ENCODE assay signal across 20 mouse cellular contexts in the genomic region with DNA sequence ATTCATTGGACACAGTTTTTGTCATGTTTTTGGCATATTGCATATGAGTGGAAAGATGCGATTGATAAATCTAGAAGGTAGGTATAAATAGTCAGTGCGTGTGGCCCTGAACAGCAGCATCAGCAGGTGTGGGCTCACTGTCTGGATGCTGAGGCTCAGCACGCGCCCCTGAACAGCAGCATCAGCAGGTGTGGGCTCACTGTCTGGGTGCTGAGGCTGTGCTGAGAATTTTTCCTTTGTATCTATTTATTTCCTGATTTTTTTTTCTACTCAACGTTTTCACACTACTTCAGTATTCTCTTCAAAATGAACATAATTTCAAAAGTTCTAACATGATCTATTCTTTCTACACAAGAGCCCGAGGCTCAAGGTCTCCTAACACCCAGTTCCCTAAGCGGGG.
DNase-seq lines count a peak whose midpoint lies in the region; ATAC-seq and TF ChIP-seq lines count a peak whose summit lies in the region.
"Had no signal": no experiment of that assay in that cellular context is flagged by ENCODE, and none has a peak within 500 bp of the region (broad histone marks: within the 10 kb centered on the region; RNA-seq: fewer than 3 reads in every experiment).

No protein-coding gene starts in this region.

- no peaks in the 10 kb centered on the region for H3K4me1 ChIP-seq in heart, postnatal 0 days (ENCODE audit: control insufficient read depth, insufficient read depth)
- 0 out of 2 replicates have a peak, but pooled peaks cover 3% of the 10 kb centered on the region for H3K4me1 ChIP-seq in heart, embryonic 12.5 days (replicated peaks)
- peaks cover 24% of the 10 kb centered on the region for H3K4me1 ChIP-seq in E14TG2a.4 (replicated peaks; ENCODE audit: low read depth, low read length)
- H3K4me1 ChIP-seq in liver, embryonic 13.5 days (replicated peaks) = peaks cover 8% of the 10 kb centered on the region
- H3K4me1 ChIP-seq: embryonic facial prominence, embryonic 15.5 days; hindbrain, embryonic 15.5 days; limb, embryonic 12.5 days; neural tube, embryonic 12.5 days had no signal

- H3K9ac ChIP-seq in heart, postnatal 0 days (replicated peaks; ENCODE audit: low read depth, low read length) = no peak overlapping the region
- no peak overlapping the region for H3K9ac ChIP-seq in heart, embryonic 12.5 days
- H3K9ac ChIP-seq in liver, embryonic 13.5 days = no peak overlapping the region
- H3K9ac ChIP-seq: embryonic facial prominence, embryonic 15.5 days; hindbrain, embryonic 15.5 days; limb, embryonic 12.5 days; neural tube, embryonic 12.5 days had no signal

- DNase-seq in heart, postnatal 0 days (ENCODE audit: low spot score) = no peak
- DNase-seq in liver, embryonic 13.5 days = no peak
- peak; percentile 71 for DNase-seq in thymus, postnatal 14 days
- no peak for DNase-seq in lung, postnatal 25 days (ENCODE audit: low spot score)
- DNase-seq: adrenal gland, postnatal 10 days; cerebellum, adult 8-10 months; gastrocnemius, postnatal 36 days; kidney, adult 2 months; kidney, postnatal 14 days; midbrain, embryonic 14.5 days; right cerebral cortex, postnatal 14 days had no signal

- TF ChIP-seq EP300 in heart, postnatal 0 days (IDR thresholded peaks at IDR 0.05; ENCODE audit: low read depth) = no peak

- no peaks in the 10 kb centered on the region for H3K9me3 ChIP-seq in heart, postnatal 0 days (replicated peaks; ENCODE audit: control insufficient read depth, low read length)
- H3K9me3 ChIP-seq in heart, embryonic 12.5 days (replicated peaks) = no peaks in the 10 kb centered on the region
- H3K9me3 ChIP-seq in E14TG2a.4 (ENCODE audit: low read length) = no peaks in the 10 kb centered on the region
- H3K9me3 ChIP-seq in liver, embryonic 13.5 days (replicated peaks) = no peaks in the 10 kb centered on the region
- H3K9me3 ChIP-seq: embryonic facial prominence, embryonic 15.5 days; hindbrain, embryonic 15.5 days; limb, embryonic 12.5 days; neural tube, embryonic 12.5 days had no signal

- peak overlapping the region; percentile 57; the same call in 1 of the 2 replicates for H3K27ac ChIP-seq in heart, postnatal 0 days (ENCODE audit: low read depth)
- H3K27ac ChIP-seq in heart, embryonic 12.5 days (ENCODE audit: poor library complexity, severe bottlenecking) = no peak overlapping the region
- H3K27ac ChIP-seq in liver, embryonic 13.5 days = peak overlapping the region; percentile 44; the same call in 1 of the 2 replicates
- H3K27ac ChIP-seq: embryonic facial prominence, embryonic 15.5 days; heart, adult 2 months; hindbrain, embryonic 15.5 days; limb, embryonic 12.5 days; neural tube, embryonic 12.5 days had no signal

- H3K4me3 ChIP-seq in heart, postnatal 0 days (ENCODE audit: low read depth, low read length) = no peak overlapping the region
- H3K4me3 ChIP-seq in heart, embryonic 12.5 days = no peak overlapping the region
- peak overlapping the region; percentile 14 for H3K4me3 ChIP-seq in E14TG2a.4 (replicated peaks; ENCODE audit: low read length)
- no peak overlapping the region for H3K4me3 ChIP-seq in liver, embryonic 13.5 days (replicated peaks)
- H3K4me3 ChIP-seq: embryonic facial prominence, embryonic 15.5 days; heart, adult 2 months; hindbrain, embryonic 15.5 days; limb, embryonic 12.5 days; neural tube, embryonic 12.5 days had no signal

- WGBS in heart, postnatal 0 days = 78% methylated on average over 7 of the region's 7 CpGs
- 82% methylated on average over 7 of the region's 7 CpGs for WGBS in heart, embryonic 12.5 days
- 63% methylated on average over 7 of the region's 7 CpGs for WGBS in liver, embryonic 13.5 days (ENCODE audit: insufficient replicate concordance)

- no peak overlapping the region for H3K4me2 ChIP-seq in heart, postnatal 0 days (ENCODE audit: low read depth, low read length)
- no peak overlapping the region for H3K4me2 ChIP-seq in heart, embryonic 12.5 days
- H3K4me2 ChIP-seq in liver, embryonic 13.5 days = no peak overlapping the region
- H3K4me2 ChIP-seq: embryonic facial prominence, embryonic 15.5 days; hindbrain, embryonic 15.5 days; limb, embryonic 12.5 days; neural tube, embryonic 12.5 days had no signal

- no peak for ATAC-seq in heart, postnatal 0 days (ENCODE audit: insufficient read depth, low read depth)
- ATAC-seq in heart, embryonic 12.5 days (ENCODE audit: insufficient number of reproducible peaks, low FRiP score) = no peak
- ATAC-seq in liver, embryonic 13.5 days (ENCODE audit: low read depth) = no peak
- ATAC-seq in frontal cortex, adult (ENCODE audit: low TSS enrichment) = no peak

- no peak for TF ChIP-seq CTCF in heart, postnatal 0 days (IDR thresholded peaks at IDR 0.05; ENCODE audit: low read depth)
- no peak for TF ChIP-seq CTCF in E14TG2a.4 (conservative IDR thresholded peaks at IDR 0.05; ENCODE audit: low read length)

- H3K27me3 ChIP-seq in heart, postnatal 0 days (ENCODE audit: control insufficient read depth, insufficient read depth, low read length) = no peaks in the 10 kb centered on the region
- H3K27me3 ChIP-seq in heart, embryonic 12.5 days (replicated peaks) = no peaks in the 10 kb centered on the region
- no peaks in the 10 kb centered on the region for H3K27me3 ChIP-seq in E14TG2a.4 (ENCODE audit: insufficient read depth, low read length)
- H3K27me3 ChIP-seq in liver, embryonic 13.5 days = no peaks in the 10 kb centered on the region
- H3K27me3 ChIP-seq: CH12.LX; embryonic facial prominence, embryonic 15.5 days; hindbrain, embryonic 15.5 days; limb, embryonic 12.5 days; neural tube, embryonic 12.5 days had no signal

- no peaks in the 10 kb centered on the region for H3K36me3 ChIP-seq in heart, postnatal 0 days (replicated peaks; ENCODE audit: control insufficient read depth, insufficient read depth, low read length)
- no peaks in the 10 kb centered on the region for H3K36me3 ChIP-seq in heart, embryonic 12.5 days
- no peaks in the 10 kb centered on the region for H3K36me3 ChIP-seq in E14TG2a.4 (ENCODE audit: insufficient read depth, low read length)
- no peaks in the 10 kb centered on the region for H3K36me3 ChIP-seq in liver, embryonic 13.5 days
- H3K36me3 ChIP-seq: embryonic facial prominence, embryonic 15.5 days; limb, embryonic 12.5 days had no signal
